Comparison of ENCODE assay signal across 9 mouse cellular contexts in the genomic region with DNA sequence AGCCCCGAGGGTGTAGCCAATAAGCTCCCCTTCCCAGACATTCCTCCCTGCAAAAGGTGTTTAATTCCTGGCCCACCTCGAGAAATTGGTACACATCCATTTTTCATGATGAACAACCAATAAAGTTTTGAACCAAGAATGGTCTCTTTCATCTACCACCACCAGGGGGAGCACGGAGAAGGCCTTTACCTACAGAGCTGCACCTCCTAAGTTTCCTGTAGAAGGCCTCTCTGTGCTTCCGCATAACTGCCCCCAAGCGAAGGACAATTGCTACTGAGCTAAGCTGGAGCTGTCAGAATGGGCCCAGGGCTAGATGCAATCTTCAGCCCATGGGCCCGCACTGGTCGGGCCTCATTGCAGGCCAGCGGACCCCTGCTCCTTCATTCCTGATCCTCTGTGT. TPM values are rescaled to one million over a fixed set of nuclear protein-coding genes. Genes with fewer than 3 reads are reported as not detected.
DNase-seq lines count a peak whose midpoint lies in the region; ATAC-seq and TF ChIP-seq lines count a peak whose summit lies in the region.
"Had no signal": no experiment of that assay in that cellular context is flagged by ENCODE, and none has a peak within 500 bp of the region (broad histone marks: within the 10 kb centered on the region; RNA-seq: fewer than 3 reads in every experiment).

No protein-coding gene starts in this region.

- intact Hi-C loops in gastrocnemius, adult 2 months (cut with DNase I): no loop called here

- no peaks in the 10 kb centered on the region for H3K27me3 ChIP-seq in thymus, adult 2 months (ENCODE audit: control insufficient read depth, insufficient read depth, low read length)
- no peaks in the 10 kb centered on the region for H3K27me3 ChIP-seq in embryonic facial prominence, embryonic 10.5 days (replicated peaks; ENCODE audit: low read depth, poor library complexity, severe bottlenecking)

- WGBS in thymus, adult 2 months: 54% methylated on average over 8 of the region's 8 CpGs
- 41% methylated on average over 8 of the region's 8 CpGs for WGBS in embryonic facial prominence, embryonic 10.5 days

- H3K27ac ChIP-seq in gastrocnemius, adult 2 months: no peak overlapping the region
- H3K27ac ChIP-seq in thymus, adult 2 months (ENCODE audit: control insufficient read depth, insufficient read depth, low read length): no peak overlapping the region
- no peak overlapping the region for H3K27ac ChIP-seq in embryonic facial prominence, embryonic 10.5 days (replicated peaks)

- peak; percentile 43 for TF ChIP-seq CTCF in gastrocnemius, adult 2 months (IDR thresholded peaks at IDR 0.05)
- TF ChIP-seq CTCF in thymus, adult 2 months (IDR thresholded peaks at IDR 0.05; ENCODE audit: borderline replicate concordance, control insufficient read depth, extremely low read depth, insufficient read depth, low read length, poor library complexity): no peak

- no peak overlapping the region for H3K4me3 ChIP-seq in gastrocnemius, adult 2 months
- H3K4me3 ChIP-seq in thymus, adult 2 months (ENCODE audit: control insufficient read depth, insufficient read depth, low read length): no peak overlapping the region
- no peak overlapping the region for H3K4me3 ChIP-seq in embryonic facial prominence, embryonic 10.5 days

- no peak for TF ChIP-seq POLR2A in thymus, adult 2 months (IDR thresholded peaks at IDR 0.05; ENCODE audit: control insufficient read depth, extremely low read depth, insufficient read depth, low read length, poor library complexity)

- no peaks in the 10 kb centered on the region for H3K4me1 ChIP-seq in thymus, adult 2 months (replicated peaks; ENCODE audit: control insufficient read depth, insufficient read depth, low read length)
- H3K4me1 ChIP-seq in embryonic facial prominence, embryonic 10.5 days: no peaks in the 10 kb centered on the region

- H3K9me3 ChIP-seq in embryonic facial prominence, embryonic 10.5 days: no peaks in the 10 kb centered on the region

- no peak for DNase-seq in gastrocnemius, adult 2 months
- no peak for DNase-seq in gastrocnemius, postnatal 25 days
- DNase-seq in thymus, adult 2 months: peak; percentile 30
- no peak for DNase-seq in thymus, adult 18-20 months
- peak; percentile 40 for DNase-seq in embryonic facial prominence, embryonic 10.5 days (ENCODE audit: low spot score)
- peak; percentile 25 for DNase-seq in lung, postnatal 25 days (ENCODE audit: low spot score)
- no peak for DNase-seq in gastrocnemius, adult 18-20 months (ENCODE audit: low spot score)

- no peak for ATAC-seq in inflammation-experienced regulatory T-cells, adult 6 months

- no peaks in the 10 kb centered on the region for H3K36me3 ChIP-seq in thymus, adult 2 months (ENCODE audit: control insufficient read depth, insufficient read depth, low read length)
- H3K36me3 ChIP-seq in embryonic facial prominence, embryonic 10.5 days (replicated peaks): no peaks in the 10 kb centered on the region

RNA-seq across cellular contexts. Expression of gene Mat1a, which starts 14.1 kb away (rescaled TPM):
- total RNA-seq in gastrocnemius, adult 2 months (2021): not detected
- not detected for total RNA-seq in gastrocnemius, postnatal 25 days (2021)
- polyA plus RNA-seq in thymus, adult 2 months (2012; rRNA removed): 0.57 and 2.6 TPM in 2 replicates
- polyA plus RNA-seq in embryonic facial prominence, embryonic 10.5 days (2016; fragmentation: Nextera tagmentation; extraction: Ambion mirVana): not detected in 2 replicates
- total RNA-seq in gastrocnemius, adult 18-20 months (2021): under 1 TPM in 1 of 2 experiments, not detected in 1; 0.90 TPM
- not detected for polyA plus RNA-seq in inflammation-experienced regulatory T-cells, adult 6 months (2017; shearing (Covaris generic))

RNA-seq across cellular contexts. Expression of gene Dydc1, which starts 18.1 kb away (rescaled TPM):
- total RNA-seq in gastrocnemius, adult 2 months (2021): not detected
- not detected for total RNA-seq in gastrocnemius, postnatal 25 days (2021)
- 0.09 TPM in 1 of 2 replicates, not detected in the other for polyA plus RNA-seq in thymus, adult 2 months (2012; rRNA removed)
- not detected in 2 replicates for polyA plus RNA-seq in embryonic facial prominence, embryonic 10.5 days (2016; fragmentation: Nextera tagmentation; extraction: Ambion mirVana)
- not detected for total RNA-seq in gastrocnemius, adult 18-20 months (2021)
- polyA plus RNA-seq in inflammation-experienced regulatory T-cells, adult 6 months (2017; shearing (Covaris generic)): not detected
- total RNA-seq: adrenal gland, adult 18-20 months had no signal

RNA-seq across cellular contexts. Expression of gene Dydc2, which starts 21.8 kb away (rescaled TPM):
- not detected for total RNA-seq in gastrocnemius, adult 2 months (2021)
- total RNA-seq in gastrocnemius, postnatal 25 days (2021): not detected
- not detected in 2 replicates for polyA plus RNA-seq in thymus, adult 2 months (2012; rRNA removed)
- polyA plus RNA-seq in embryonic facial prominence, embryonic 10.5 days (2016; fragmentation: Nextera tagmentation; extraction: Ambion mirVana): 0.19 TPM in 1 of 2 replicates, not detected in the other
- not detected for total RNA-seq in gastrocnemius, adult 18-20 months (2021)
- not detected for polyA plus RNA-seq in inflammation-experienced regulatory T-cells, adult 6 months (2017; shearing (Covaris generic))

RNA-seq across cellular contexts. Expression of gene Sftpa1, which starts 40.8 kb away (rescaled TPM):
- total RNA-seq in gastrocnemius, adult 2 months (2021): not detected
- not detected for total RNA-seq in gastrocnemius, postnatal 25 days (2021)
- polyA plus RNA-seq in thymus, adult 2 months (2012; rRNA removed): 0.84 and 1.4 TPM in 2 replicates
- not detected in 2 replicates for polyA plus RNA-seq in embryonic facial prominence, embryonic 10.5 days (2016; fragmentation: Nextera tagmentation; extraction: Ambion mirVana)
- not detected for total RNA-seq in gastrocnemius, adult 18-20 months (2021)
- polyA plus RNA-seq in inflammation-experienced regulatory T-cells, adult 6 months (2017; shearing (Covaris generic)): not detected

Comparison
In these comparisons a context has a peak if more than half of its experiments do, and no peak if none do; other contexts are left out.
1. DNase-seq: peak in thymus, adult 2 months (single experiment), embryonic facial prominence, embryonic 10.5 days (single experiment) and lung, postnatal 25 days (single experiment); none in gastrocnemius, adult 2 months (single experiment), gastrocnemius, postnatal 25 days (single experiment), thymus, adult 18-20 months (0 of 2) and gastrocnemius, adult 18-20 months (single experiment).